Comparison of ENCODE assay signal across 26 mouse cellular contexts in genomic region chr12:84687531-84687930, GRCm38 (mm10). TPM values are rescaled to one million over a fixed set of nuclear protein-coding genes. Genes with fewer than 3 reads are reported as not detected.
DNase-seq lines count a peak whose midpoint lies in the region; ATAC-seq and TF ChIP-seq lines count a peak whose summit lies in the region.
"Had no signal": no experiment of that assay in that cellular context is flagged by ENCODE, and none has a peak within 500 bp of the region (broad histone marks: within the 10 kb centered on the region; RNA-seq: fewer than 3 reads in every experiment).

No protein-coding gene starts in this region.

- H3K27me3 ChIP-seq in forebrain, postnatal 0 days (ENCODE audit: insufficient read depth, low read length) = no peaks in the 10 kb centered on the region
- H3K27me3 ChIP-seq in forebrain, embryonic 16.5 days (replicated peaks; ENCODE audit: control insufficient read depth, insufficient read depth, low read length) = no peaks in the 10 kb centered on the region
- H3K27me3 ChIP-seq: CH12.LX had no signal

- ATAC-seq in forebrain, postnatal 0 days = peak; percentile 30
- ATAC-seq in forebrain, embryonic 16.5 days = no peak; the same call in 1 of the 2 replicates
- no peak for ATAC-seq in megakaryocyte, adult 5-6 weeks (ENCODE audit: poor library complexity, severe bottlenecking)
- ATAC-seq: activated CD4-positive, CD25-positive, alpha-beta regulatory T cell, adult 4 months; CD4-positive, CD25-positive, alpha-beta regulatory T cell, adult 4 months; Patski had no signal

- peak; percentile 74 for DNase-seq in forebrain, postnatal 0 days
- peak; percentile 47 to 67 for DNase-seq in right cerebral cortex, postnatal 10 days (ENCODE audit: low spot score in 2 of 2)
- no peak for DNase-seq in right cerebral cortex, postnatal 25 days
- DNase-seq in brain, embryonic 14.5 days (ENCODE audit: low read depth) = peak; percentile 5
- DNase-seq: adrenal gland, adult 2 months; adrenal gland, adult 8-10 months; adrenal gland, postnatal 10 days; adrenal gland, postnatal 14 days; adrenal gland, postnatal 25 days; adrenal gland, postnatal 36 days; B cell, adult 2 months; cerebellum, adult 11 months; cerebellum, adult 11-12 months; cerebellum, adult 18-20 months; cerebellum, adult 2 months had no signal

- 74% methylated on average over 4 of the region's 4 CpGs for WGBS in forebrain, postnatal 0 days
- WGBS in forebrain, embryonic 16.5 days = 74% methylated on average over 4 of the region's 4 CpGs

- no peaks in the 10 kb centered on the region for H3K36me3 ChIP-seq in forebrain, postnatal 0 days (ENCODE audit: insufficient read depth)
- no peaks in the 10 kb centered on the region for H3K36me3 ChIP-seq in forebrain, embryonic 16.5 days (ENCODE audit: control insufficient read depth, insufficient read depth)
- H3K36me3 ChIP-seq: G1E had no signal

- H3K4me3 ChIP-seq in forebrain, postnatal 0 days (ENCODE audit: low read depth, low read length) = no peak overlapping the region
- no peak overlapping the region for H3K4me3 ChIP-seq in forebrain, embryonic 16.5 days (replicated peaks; ENCODE audit: low read length)

- no peak for TF ChIP-seq CTCF in forebrain, postnatal 0 days (IDR thresholded peaks at IDR 0.05; ENCODE audit: low read depth)
- TF ChIP-seq CTCF in brain, embryonic 14.5 days (IDR thresholded peaks at IDR 0.05; ENCODE audit: borderline replicate concordance, extremely low read depth, insufficient read depth, insufficient read length) = no peak

- no peaks in the 10 kb centered on the region for H3K9me3 ChIP-seq in forebrain, postnatal 0 days (ENCODE audit: low read length)
- H3K9me3 ChIP-seq in forebrain, embryonic 16.5 days (ENCODE audit: control insufficient read depth, low read length) = no peaks in the 10 kb centered on the region
- H3K9me3 ChIP-seq: G1E had no signal

- TF ChIP-seq POLR2A in brain, embryonic 14.5 days (IDR thresholded peaks at IDR 0.05; ENCODE audit: borderline replicate concordance, extremely low read depth, insufficient read depth, insufficient read length, poor library complexity, severe bottlenecking) = no peak

- no peak overlapping the region for H3K4me2 ChIP-seq in forebrain, postnatal 0 days (ENCODE audit: low read depth)
- H3K4me2 ChIP-seq in forebrain, embryonic 16.5 days (ENCODE audit: low read length) = no peak overlapping the region

- H3K27ac ChIP-seq in forebrain, postnatal 0 days (ENCODE audit: low read depth, low read length) = no peak overlapping the region
- H3K27ac ChIP-seq in forebrain, embryonic 16.5 days (ENCODE audit: low read length) = no peak overlapping the region

- no peaks in the 10 kb centered on the region for H3K4me1 ChIP-seq in forebrain, postnatal 0 days (ENCODE audit: insufficient read depth)
- H3K4me1 ChIP-seq in forebrain, embryonic 16.5 days (replicated peaks; ENCODE audit: control insufficient read depth, insufficient read depth, low read length) = no peaks in the 10 kb centered on the region

- H3K9ac ChIP-seq in forebrain, postnatal 0 days = no peak overlapping the region
- H3K9ac ChIP-seq in forebrain, embryonic 16.5 days (replicated peaks; ENCODE audit: low read depth, low read length) = no peak overlapping the region

RNA-seq across cellular contexts. Expression of gene Syndig1l, which starts 11.1 kb away (rescaled TPM):
- total RNA-seq in forebrain, postnatal 0 days (2014; rRNA removed) = 17.6 and 21.1 TPM in 2 replicates
- polyA plus RNA-seq in forebrain, postnatal 0 days (2015; fragmentation: Nextera tagmentation; extraction: Ambion mirVana) = 11.3 and 12.3 TPM in 2 replicates
- 3.4 and 4.2 TPM in 2 replicates for polyA plus RNA-seq in forebrain, embryonic 16.5 days (2015; fragmentation: Nextera tagmentation; extraction: Ambion mirVana)
- 5.0 and 10.1 TPM in 2 replicates for polyA plus RNA-seq in brain, embryonic 14.5 days (2012; rRNA removed)
- total RNA-seq in megakaryocyte, adult 5-6 weeks (2015) = not detected in 2 replicates
- not detected in 2 replicates for total RNA-seq in megakaryocyte, adult 5-6 weeks (2017)
- total RNA-seq: adrenal gland, adult 18-20 months; adrenal gland, adult 2 months; adrenal gland, adult 8-10 months; adrenal gland, postnatal 14 days; adrenal gland, postnatal 25 days; adrenal gland, postnatal 36 days; CH12.LX; MEL had no signal
- polyA plus RNA-seq: activated CD4-positive, CD25-positive, alpha-beta regulatory T cell, adult 4 months; adrenal gland, adult 2 months; C2C12; G1E; Patski had no signal

RNA-seq across cellular contexts. Expression of gene Vrtn, which starts 46.7 kb away (rescaled TPM):
- total RNA-seq in forebrain, postnatal 0 days (2014; rRNA removed) = not detected in 2 replicates
- polyA plus RNA-seq in forebrain, postnatal 0 days (2015; fragmentation: Nextera tagmentation; extraction: Ambion mirVana) = 0.06 TPM in 2 replicates
- polyA plus RNA-seq in forebrain, embryonic 16.5 days (2015; fragmentation: Nextera tagmentation; extraction: Ambion mirVana) = 0.18 TPM in 1 of 2 replicates, not detected in the other
- 0.03 TPM in 1 of 2 replicates, not detected in the other for polyA plus RNA-seq in brain, embryonic 14.5 days (2012; rRNA removed)
- not detected in 2 replicates for total RNA-seq in megakaryocyte, adult 5-6 weeks (2015)
- total RNA-seq in megakaryocyte, adult 5-6 weeks (2017) = not detected in 2 replicates
- total RNA-seq: adrenal gland, adult 18-20 months; adrenal gland, adult 2 months; adrenal gland, adult 8-10 months; adrenal gland, postnatal 10 days; adrenal gland, postnatal 14 days; adrenal gland, postnatal 25 days; adrenal gland, postnatal 36 days; adrenal gland, postnatal 4 days; CH12.LX; MEL had no signal
- polyA plus RNA-seq: activated CD4-positive, CD25-positive, alpha-beta regulatory T cell, adult 4 months; adrenal gland, adult 2 months; C2C12; CD4-positive, CD25-positive, alpha-beta regulatory T cell, adult 4 months; cerebellum, adult 2 months; G1E; Patski had no signal
